Mouse (Mus musculus) myocyte (in vitro differentiated cells): Measurements from ENCODE around the gene Syn3. TPM values are rescaled to one million over a fixed set of nuclear protein-coding genes. Genes with fewer than 3 reads are reported as not detected.

Experiments used
- H3K27me3 ChIP-seq: one replicate; pipeline ENCODE4 v1.6.1; 2011; ENCODE audit not compliant: control insufficient read depth, insufficient read depth, insufficient read length
- H3K36me3 ChIP-seq: one replicate; pipeline ENCODE4 v1.6.1; 2011; ENCODE audit not compliant: control insufficient read depth, insufficient read depth
- H3K4me2 ChIP-seq: one replicate; pipeline ENCODE4 v1.6.1; 2011; ENCODE audit warnings: low read depth, control low read depth
- H3K4me3 ChIP-seq: one replicate; pipeline ENCODE4 v1.5.1; 2011; ENCODE audit warnings: mild to moderate bottlenecking, control low read depth, moderate library complexity
- H3K79me2 ChIP-seq: one replicate; pipeline ENCODE4 v1.6.1; 2011; ENCODE audit not compliant: control insufficient read depth, insufficient read depth
- H3ac ChIP-seq: one replicate; pipeline ENCODE4 v1.6.1; 2011; ENCODE audit not compliant: control insufficient read depth, insufficient read length
- CEBPB ChIP-seq: IDR thresholded peaks from 2 replicates; pipeline ENCODE4 v1.6.1; 2011; ENCODE audit warnings: mild to moderate bottlenecking, moderate library complexity; ENCODE audit not compliant: poor library complexity, insufficient read depth, severe bottlenecking
- E2F4 ChIP-seq: IDR thresholded peaks from one replicate; pipeline ENCODE4 v1.6.1; 2011; ENCODE audit warnings: mild to moderate bottlenecking, control low read depth, moderate library complexity; ENCODE audit not compliant: insufficient read depth
- MAX ChIP-seq: IDR thresholded peaks from one replicate; pipeline ENCODE4 v1.6.1; 2011; ENCODE audit warnings: low read depth, mild to moderate bottlenecking, control low read depth
- MYOD1 ChIP-seq, 3 experiments: IDR thresholded peaks; one replicate each; pipeline ENCODE4 v1.6.1; 2011; ENCODE audit warnings: control low read depth in 2 of 3, low read depth in 2 of 3, mild to moderate bottlenecking in 2 of 3, moderate library complexity in 1 of 3; ENCODE audit not compliant: insufficient read length in 2 of 3, control insufficient read depth in 1 of 3
- MYOG ChIP-seq, 3 experiments: IDR thresholded peaks; one replicate each; pipeline ENCODE4 v1.6.1; 2011; ENCODE audit warnings: control low read depth in 2 of 3, low read depth in 2 of 3, mild to moderate bottlenecking in 2 of 3; ENCODE audit not compliant: insufficient read length in 2 of 3, control insufficient read depth in 1 of 3, insufficient read depth in 1 of 3
- POLR2A ChIP-seq: IDR thresholded peaks from one replicate; pipeline ENCODE4 v1.6.1; 2011; ENCODE audit warnings: low read depth, mild to moderate bottlenecking, control low read depth, moderate library complexity; ENCODE audit not compliant: insufficient read length
- POLR2AphosphoS2 ChIP-seq: IDR thresholded peaks from one replicate; pipeline ENCODE4 v1.6.1; 2011; ENCODE audit warnings: low read depth, control low read depth; ENCODE audit not compliant: insufficient read length
- REST ChIP-seq: IDR thresholded peaks from one replicate; pipeline ENCODE4 v1.6.1; 2011; ENCODE audit warnings: mild to moderate bottlenecking, control low read depth, moderate library complexity; ENCODE audit not compliant: insufficient read depth, insufficient read length
- SRF ChIP-seq: IDR thresholded peaks from one replicate; pipeline ENCODE4 v1.6.1; 2011; ENCODE audit warnings: low read depth; ENCODE audit not compliant: control insufficient read depth, insufficient read length
- TCF12 ChIP-seq: IDR thresholded peaks from one replicate; pipeline ENCODE4 v1.6.1; 2011; ENCODE audit warnings: mild to moderate bottlenecking, control low read depth; ENCODE audit not compliant: poor library complexity, insufficient read depth, severe bottlenecking
- TCF3 ChIP-seq: IDR thresholded peaks from one replicate; pipeline ENCODE4 v1.6.1; 2011; ENCODE audit warnings: low read depth, control low read depth; ENCODE audit not compliant: insufficient read length
- USF1 ChIP-seq: IDR thresholded peaks from one replicate; pipeline ENCODE4 v1.6.1; 2011; ENCODE audit warnings: low read depth, mild to moderate bottlenecking, control low read depth, moderate library complexity
- polyA plus RNA-seq: library from polyadenylated mRNA; unstranded; fragments of >200 nt; fragmentation: generic; extraction: Trizol; gene quantifications from one replicate; pipeline ENCODE4 v1.2.1, GENCODE M21; 2012; ENCODE audit warnings: missing spikeins

The Syn3 gene
- polyA plus RNA-seq, 1 experiment: 0.08 TPM

GRCm38 (mm10) chr10:86273410-86274191 lies 225.1 kb downstream of the Syn3 start:
- TF ChIP-seq MAX: no peak
- no peak for TF ChIP-seq TCF3
- no peak for TF ChIP-seq POLR2A
- TF ChIP-seq E2F4: no peak
- TF ChIP-seq MYOD1 (IDR thresholded peaks at IDR 0.05; ENCODE audit: control insufficient read depth in 1 of 3, insufficient read length in 2 of 3, low read depth in 2 of 3): no peak
- TF ChIP-seq TCF12: no peak
- no peak for TF ChIP-seq USF1
- no peak for TF ChIP-seq CEBPB
- no peak for TF ChIP-seq REST
- no peak for TF ChIP-seq MYOG (IDR thresholded peaks at IDR 0.05; ENCODE audit: control insufficient read depth in 1 of 3, insufficient read depth in 1 of 3, insufficient read length in 2 of 3, low read depth in 2 of 3)
- no peak overlapping the region for H3ac ChIP-seq
- H3K36me3 ChIP-seq: no peaks in the 10 kb centered on the region
- H3K4me3 ChIP-seq: no peak overlapping the region
- H3K4me2 ChIP-seq: no peak overlapping the region
- no peaks in the 10 kb centered on the region for H3K27me3 ChIP-seq
- H3K79me2 ChIP-seq: no peaks in the 10 kb centered on the region

GRCm38 (mm10) chr10:86272826-86273225 lies 225.9 kb downstream of the Syn3 start:
- H3K36me3 ChIP-seq: no peaks in the 10 kb centered on the region
- H3K27me3 ChIP-seq: no peaks in the 10 kb centered on the region
- TF ChIP-seq E2F4 (no peak), MAX (no peak), CEBPB (no peak), TCF12 (no peak), REST (no peak), TCF3 (no peak), POLR2A (no peak), SRF (no peak), MYOD1 (IDR thresholded peaks at IDR 0.05; ENCODE audit: control insufficient read depth in 1 of 3, insufficient read length in 2 of 3, low read depth in 2 of 3) (no peak), MYOG (IDR thresholded peaks at IDR 0.05; ENCODE audit: control insufficient read depth in 1 of 3, insufficient read depth in 1 of 3, insufficient read length in 2 of 3, low read depth in 2 of 3) (no peak), POLR2AphosphoS2 (no peak), USF1 (no peak)
- no peak overlapping the region for H3K4me2 ChIP-seq
- no peak overlapping the region for H3ac ChIP-seq
- H3K79me2 ChIP-seq: no peaks in the 10 kb centered on the region
- H3K4me3 ChIP-seq: no peak overlapping the region

GRCm38 (mm10) chr10:86270254-86270653 lies 228.4 kb downstream of the Syn3 start:
- no peaks in the 10 kb centered on the region for H3K79me2 ChIP-seq
- TF ChIP-seq E2F4 (no peak), MYOG (IDR thresholded peaks at IDR 0.05; ENCODE audit: control insufficient read depth in 1 of 3, insufficient read depth in 1 of 3, insufficient read length in 2 of 3, low read depth in 2 of 3) (no peak), CEBPB (no peak), POLR2AphosphoS2 (no peak), TCF12 (no peak), REST (no peak), TCF3 (no peak), MYOD1 (IDR thresholded peaks at IDR 0.05; ENCODE audit: control insufficient read depth in 1 of 3, insufficient read length in 2 of 3, low read depth in 2 of 3) (no peak), USF1 (no peak), SRF (no peak), MAX (no peak)
- H3ac ChIP-seq: no peak overlapping the region
- H3K4me2 ChIP-seq: peak overlapping the region; percentile 56
- H3K4me3 ChIP-seq: no peak overlapping the region
- no peaks in the 10 kb centered on the region for H3K27me3 ChIP-seq
- no peaks in the 10 kb centered on the region for H3K36me3 ChIP-seq

- Histone ChIP-seq H3K36me3 (no peaks in the 10 kb centered on the region), H3K27me3 (no peaks in the 10 kb centered on the region), H3K79me2 (no peaks in the 10 kb centered on the region), H3ac (no peak overlapping the region), H3K4me2 (no peak overlapping the region), H3K4me3 (no peak overlapping the region)
- TF ChIP-seq MYOG (IDR thresholded peaks at IDR 0.05; ENCODE audit: control insufficient read depth in 1 of 3, insufficient read depth in 1 of 3, insufficient read length in 2 of 3, low read depth in 2 of 3) (no peak), MYOD1 (IDR thresholded peaks at IDR 0.05; ENCODE audit: control insufficient read depth in 1 of 3, insufficient read length in 2 of 3, low read depth in 2 of 3) (no peak), CEBPB (no peak), USF1 (no peak), SRF (no peak), E2F4 (no peak), POLR2A (no peak), TCF3 (no peak), MAX (no peak), REST (no peak), TCF12 (no peak), POLR2AphosphoS2 (no peak)
Measured at GRCm38 (mm10) chr10:86264618-86265017, 234.1 kb downstream of the Syn3 start.
